9 mouse cellular contexts compared by ENCODE assay signal in the genomic region with DNA sequence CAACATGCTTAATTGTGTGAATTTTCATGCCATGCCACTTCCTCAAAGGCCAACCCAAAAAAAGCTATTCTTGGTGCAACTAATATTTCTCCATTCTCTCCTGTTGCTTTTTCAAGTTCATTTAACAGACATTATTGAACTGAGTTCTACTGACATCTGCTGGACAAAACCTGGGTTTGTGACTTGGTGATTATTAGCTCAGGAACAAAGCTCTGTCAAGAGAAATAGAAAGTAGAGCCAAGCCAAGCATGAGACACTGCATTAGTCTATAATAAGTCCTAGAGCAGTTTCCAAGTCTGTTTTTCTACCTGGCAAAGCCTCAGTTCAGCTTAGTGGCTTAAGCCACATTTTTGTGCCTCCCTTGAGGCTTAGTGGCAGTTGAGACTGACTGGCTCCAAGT. TPM values are rescaled to one million over a fixed set of nuclear protein-coding genes. Genes with fewer than 3 reads are reported as not detected.
DNase-seq lines count a peak whose midpoint lies in the region; ATAC-seq and TF ChIP-seq lines count a peak whose summit lies in the region.
"Had no signal": no experiment of that assay in that cellular context is flagged by ENCODE, and none has a peak within 500 bp of the region (broad histone marks: within the 10 kb centered on the region; RNA-seq: fewer than 3 reads in every experiment).

No protein-coding gene starts in this region.

- no peaks in the 10 kb centered on the region for H3K9me3 ChIP-seq in embryonic facial prominence, embryonic 11.5 days (replicated peaks; ENCODE audit: control insufficient read depth, low read length)
- H3K9me3 ChIP-seq in embryonic facial prominence, embryonic 10.5 days, result no peaks in the 10 kb centered on the region
- H3K9me3 ChIP-seq: heart, embryonic 13.5 days had no signal

- DNase-seq in embryonic facial prominence, embryonic 11.5 days (ENCODE audit: low spot score), result peak; percentile 64
- no peak for DNase-seq in embryonic facial prominence, embryonic 10.5 days (ENCODE audit: low spot score)
- DNase-seq in left cerebral cortex, postnatal 14 days (ENCODE audit: low spot score in 2 of 2), result peak; percentile 49 to 53
- DNase-seq in left cerebral cortex, postnatal 36 days (ENCODE audit: low spot score in 2 of 2), result no peak
- peak; percentile 63 for DNase-seq in lung, postnatal 25 days (ENCODE audit: low spot score)
- no peak for DNase-seq in gastrocnemius, adult 8-10 months (ENCODE audit: low spot score in 2 of 2)
- DNase-seq in spleen, postnatal 14 days (ENCODE audit: low spot score in 2 of 2), result no peak

- no peak overlapping the region for H3K4me3 ChIP-seq in embryonic facial prominence, embryonic 11.5 days (ENCODE audit: low read depth, low read length)
- no peak overlapping the region for H3K4me3 ChIP-seq in embryonic facial prominence, embryonic 10.5 days
- H3K4me3 ChIP-seq in cortical plate, adult 2 months (ENCODE audit: insufficient read depth, low read length), result no peak overlapping the region
- H3K4me3 ChIP-seq: heart, embryonic 13.5 days had no signal

- H3K4me2 ChIP-seq in embryonic facial prominence, embryonic 11.5 days (ENCODE audit: low read depth, low read length), result no peak overlapping the region
- H3K4me2 ChIP-seq: heart, embryonic 13.5 days had no signal

- no peaks in the 10 kb centered on the region for H3K27me3 ChIP-seq in embryonic facial prominence, embryonic 11.5 days (ENCODE audit: control insufficient read depth, insufficient read depth, low read length)
- H3K27me3 ChIP-seq in embryonic facial prominence, embryonic 10.5 days (replicated peaks; ENCODE audit: low read depth, poor library complexity, severe bottlenecking), result no peaks in the 10 kb centered on the region
- H3K27me3 ChIP-seq: heart, embryonic 13.5 days had no signal

- H3K27ac ChIP-seq in embryonic facial prominence, embryonic 11.5 days (replicated peaks; ENCODE audit: low read depth, low read length), result no peak overlapping the region
- H3K27ac ChIP-seq in embryonic facial prominence, embryonic 10.5 days (replicated peaks), result no peak overlapping the region
- no peak overlapping the region for H3K27ac ChIP-seq in cortical plate, adult 2 months (ENCODE audit: insufficient read depth, low read length)
- H3K27ac ChIP-seq: heart, embryonic 13.5 days had no signal

- H3K9ac ChIP-seq in embryonic facial prominence, embryonic 11.5 days (replicated peaks; ENCODE audit: low read length), result no peak overlapping the region
- H3K9ac ChIP-seq: heart, embryonic 13.5 days had no signal

- no peaks in the 10 kb centered on the region for H3K4me1 ChIP-seq in embryonic facial prominence, embryonic 11.5 days (ENCODE audit: control insufficient read depth, insufficient read depth, low read length)
- H3K4me1 ChIP-seq in embryonic facial prominence, embryonic 10.5 days, result peaks cover under 1% of the 10 kb centered on the region; the same call in 1 of the 2 replicates
- peaks cover 1% of the 10 kb centered on the region; the same call in 1 of the 2 replicates for H3K4me1 ChIP-seq in cortical plate, adult 2 months (ENCODE audit: control insufficient read depth, insufficient read depth, low read length)

- TF ChIP-seq POLR2A in cortical plate, adult 2 months (IDR thresholded peaks at IDR 0.05; ENCODE audit: extremely low read depth, insufficient read depth, low read length), result no peak

- intact Hi-C loops in left cerebral cortex, postnatal 14 days (cut with DNase I), result loop anchor here (2.0 kb wide), 1 partner anchor 96 kb away; no protein-coding TSS in a partner anchor
- intact Hi-C loops in left cerebral cortex, postnatal 36 days (cut with DNase I), result loop anchor here (2.0 kb wide), 1 partner anchor 96 kb away; no protein-coding TSS in a partner anchor

- no peaks in the 10 kb centered on the region for H3K36me3 ChIP-seq in embryonic facial prominence, embryonic 11.5 days (replicated peaks; ENCODE audit: control insufficient read depth, insufficient read depth, low read depth, low read length)
- no peaks in the 10 kb centered on the region for H3K36me3 ChIP-seq in embryonic facial prominence, embryonic 10.5 days (replicated peaks)
- H3K36me3 ChIP-seq: heart, embryonic 13.5 days had no signal

- ATAC-seq in embryonic facial prominence, embryonic 11.5 days (replicated peaks; ENCODE audit: insufficient number of reproducible peaks, low FRiP score, low TSS enrichment, low read depth), result no peak

- TF ChIP-seq CTCF in cortical plate, adult 2 months (IDR thresholded peaks at IDR 0.05; ENCODE audit: extremely low read depth, insufficient read depth, low read length), result peak; percentile 21; the same call in 1 of the 2 replicates

RNA-seq across cellular contexts. Expression of a gene that starts 45.9 kb away (rescaled TPM):
- 96.5 and 103 TPM in 2 replicates for polyA plus RNA-seq in embryonic facial prominence, embryonic 11.5 days (2014; fragmentation: Nextera tagmentation; extraction: Ambion mirVana)
- 70.7 and 79.7 TPM in 2 replicates for polyA plus RNA-seq in embryonic facial prominence, embryonic 10.5 days (2016; fragmentation: Nextera tagmentation; extraction: Ambion mirVana)
- total RNA-seq in left cerebral cortex, postnatal 14 days (2021), result 100 to 1,000 TPM; 161 to 170 TPM
- 100 to 1,000 TPM; 177 to 209 TPM for total RNA-seq in left cerebral cortex, postnatal 36 days (2021)
- 226 and 228 TPM in 2 replicates for polyA plus RNA-seq in cortical plate, adult 2 months (2012; rRNA removed)
- total RNA-seq in gastrocnemius, adult 8-10 months (2022), result 10 to 100 TPM; 35.2 to 41.6 (median 38.1) TPM

RNA-seq across cellular contexts. Expression of a gene that starts 47.6 kb away (rescaled TPM):
- 11.5 and 18.0 TPM in 2 replicates for polyA plus RNA-seq in embryonic facial prominence, embryonic 11.5 days (2014; fragmentation: Nextera tagmentation; extraction: Ambion mirVana)
- polyA plus RNA-seq in embryonic facial prominence, embryonic 10.5 days (2016; fragmentation: Nextera tagmentation; extraction: Ambion mirVana), result 0.54 and 1.3 TPM in 2 replicates
- total RNA-seq in left cerebral cortex, postnatal 14 days (2021), result 1 to 10 TPM in 1 of 2 experiments, under 1 TPM in 1; 0.62 to 2.1 TPM
- total RNA-seq in left cerebral cortex, postnatal 36 days (2021), result under 1 TPM in 1 of 2 experiments, not detected in 1; 0.84 TPM
- 1.3 TPM in 2 replicates for polyA plus RNA-seq in cortical plate, adult 2 months (2012; rRNA removed)
- over 10,000 TPM; 15,323 to 21,985 (median 20,714) TPM for total RNA-seq in gastrocnemius, adult 8-10 months (2022)

Comparison
In these comparisons a context has a peak if more than half of its experiments do, and no peak if none do; other contexts are left out.
1. DNase-seq: peak in embryonic facial prominence, embryonic 11.5 days (single experiment), left cerebral cortex, postnatal 14 days (2 of 2) and lung, postnatal 25 days (single experiment); none in embryonic facial prominence, embryonic 10.5 days (single experiment), left cerebral cortex, postnatal 36 days (0 of 2), gastrocnemius, adult 8-10 months (0 of 2) and spleen, postnatal 14 days (0 of 2).
2. RNA of a gene that starts 47.6 kb away (total RNA-seq): 15,323 to 21,985 TPM in gastrocnemius, adult 8-10 months; 0.62 to 2.1 TPM in left cerebral cortex, postnatal 14 days and 0.84 TPM in left cerebral cortex, postnatal 36 days; every median in the first group is over 1,000 times any median in the second.